Mouse (Mus musculus): ENCODE data around the gene Chtop. TPM values are rescaled to one million over a fixed set of nuclear protein-coding genes. Genes with fewer than 3 reads are reported as not detected.
A peak's percentile ranks its signal among the peaks of the same experiment; 100 is the strongest.

Chtop gene
- total RNA-seq, 2 experiments from 2014 or later: 152 to 153 TPM

DNA sequence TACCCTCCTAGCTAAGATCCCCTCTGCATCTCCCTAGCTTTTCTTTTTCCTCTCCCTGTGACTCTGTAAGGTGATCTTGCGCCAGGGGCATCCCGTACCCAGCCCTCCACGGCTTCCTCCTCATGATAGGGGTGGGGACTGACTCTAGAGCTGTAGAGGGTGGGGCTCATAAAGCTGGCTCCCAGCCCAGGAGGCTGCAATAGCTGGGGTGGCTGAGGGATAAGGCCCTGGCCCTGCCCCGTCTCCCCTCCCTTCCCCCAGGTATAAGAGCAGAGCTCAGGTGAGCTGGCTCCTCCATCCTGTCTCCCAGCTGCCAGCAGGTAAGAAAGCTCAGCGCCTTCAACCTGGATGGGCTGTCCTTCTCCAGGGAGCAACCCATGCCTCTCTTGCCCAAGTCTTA, 17.3 kb upstream of the Chtop start, which contains the start of gene S100a14:
S100a14 (plus strand) TSS at position 277 of the 400 bp plus-strand sequence.
- no peak for TF ChIP-seq CTCF (conservative IDR thresholded peaks at IDR 0.05)
- H3K4me3 ChIP-seq: no peak within 1 kb of the TSS
- peak within 1 kb of the TSS; percentile 24; the same call in 1 of the 2 replicates for H3K27ac ChIP-seq
- no peak for DNase-seq (ENCODE audit: low spot score in 2 of 2)

DNA sequence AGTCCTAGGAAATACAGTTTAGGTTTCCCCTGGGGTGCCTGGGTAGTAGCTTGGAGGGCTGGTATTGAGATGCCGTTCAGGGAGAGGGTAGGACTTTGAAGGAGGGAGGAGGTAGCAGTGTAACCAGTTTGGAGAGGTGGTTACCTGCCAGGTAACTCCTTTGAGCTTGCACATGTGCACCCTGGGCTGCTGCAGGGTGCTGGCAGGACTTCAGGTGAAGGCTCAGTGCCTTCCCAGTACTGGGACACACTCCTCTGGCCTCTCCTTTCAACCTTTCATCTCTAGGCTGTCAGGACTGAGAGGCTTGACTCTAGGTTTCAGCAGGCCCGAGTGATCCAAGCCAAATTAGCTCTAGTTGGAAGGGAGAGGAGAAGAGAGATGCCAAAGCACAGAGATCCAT, 16.8 kb upstream of the Chtop start:
- TF ChIP-seq CTCF (conservative IDR thresholded peaks at IDR 0.05): no peak
- Histone ChIP-seq H3K27ac (peak overlapping the region; percentile 24; the same call in 1 of the 2 replicates), H3K4me3 (no peak overlapping the region)
- DNase-seq (ENCODE audit: low spot score in 2 of 2): no peak

DNA sequence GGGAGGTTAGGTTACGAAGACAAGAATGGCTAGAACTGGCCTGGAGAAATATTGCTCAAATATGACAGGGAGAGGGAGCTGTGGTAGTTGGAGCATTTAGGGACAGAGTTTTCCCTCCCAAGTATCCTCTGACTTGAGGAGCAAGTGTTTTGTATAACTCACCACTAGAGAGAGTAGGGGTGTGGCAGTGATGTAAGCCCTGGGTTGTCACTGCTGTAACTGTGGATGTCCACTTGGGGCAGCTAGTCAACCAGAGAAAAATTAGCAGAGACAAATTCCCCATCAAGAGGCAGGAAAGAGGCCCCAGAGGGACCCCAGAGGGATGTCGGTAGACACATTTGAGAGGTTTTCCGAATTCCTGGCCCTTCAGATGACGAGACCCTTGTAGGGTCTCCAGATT, 16.1 kb upstream of the Chtop start:
- peak; percentile 53 to 71 for DNase-seq (ENCODE audit: low spot score in 2 of 2)
- H3K27ac ChIP-seq: peak overlapping the region; percentile 24; the same call in 1 of the 2 replicates
- no peak overlapping the region for H3K4me3 ChIP-seq
- TF ChIP-seq CTCF (conservative IDR thresholded peaks at IDR 0.05): peak; percentile 91

DNA sequence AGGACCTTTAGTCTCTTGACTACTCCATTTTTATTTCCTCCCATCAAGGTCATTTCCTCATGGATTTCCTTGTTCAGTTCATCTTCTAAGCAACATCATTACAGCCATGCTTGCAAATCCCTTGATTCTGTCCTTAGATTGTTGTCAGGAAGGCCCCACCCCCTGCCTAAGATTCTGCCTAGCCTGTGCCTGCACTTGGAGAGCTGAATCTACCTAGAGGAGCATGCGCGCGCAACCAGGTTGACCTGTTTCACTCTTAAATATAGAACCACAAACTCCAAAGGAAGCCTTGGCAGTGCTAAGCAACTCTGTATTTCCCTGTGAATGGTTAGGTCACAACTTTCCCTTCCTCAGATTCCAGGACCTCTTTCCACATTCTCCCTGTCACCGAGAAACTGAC, 8.4 kb upstream of the Chtop start:
- DNase-seq (ENCODE audit: low spot score in 2 of 2): no peak
- TF ChIP-seq CTCF (conservative IDR thresholded peaks at IDR 0.05): no peak
- Histone ChIP-seq H3K27ac (no peak overlapping the region), H3K4me3 (no peak overlapping the region)

GRCm38 (mm10) chr3:90515789-90516188, 6.5 kb upstream of the Chtop start:
- Histone ChIP-seq H3K27ac (peak overlapping the region; percentile 88; the same call in 1 of the 2 replicates), H3K4me3 (peak overlapping the region; percentile 57)
- no peak for DNase-seq (ENCODE audit: low spot score in 2 of 2)
- no peak for TF ChIP-seq CTCF (conservative IDR thresholded peaks at IDR 0.05)

DNA sequence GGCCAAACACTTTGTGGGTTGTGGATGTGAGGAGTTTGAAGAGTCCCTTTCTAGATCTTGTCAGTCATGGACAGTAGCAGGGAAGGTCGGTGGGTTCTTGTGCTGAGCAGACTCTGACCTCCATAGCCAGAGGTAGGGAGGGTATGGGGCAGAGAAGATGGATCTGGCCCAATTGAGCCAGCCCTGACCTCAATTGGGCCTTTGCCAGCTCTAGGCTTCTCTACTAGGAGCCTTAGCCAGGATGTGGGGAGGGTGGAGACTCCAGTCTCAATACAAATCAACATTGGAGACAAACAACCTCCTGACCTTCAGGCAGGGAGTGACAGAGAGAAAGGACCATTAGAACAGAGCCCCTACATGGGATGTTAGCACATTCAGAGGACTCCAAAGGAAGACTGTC, 5.9 kb upstream of the Chtop start:
- no peak for TF ChIP-seq CTCF (conservative IDR thresholded peaks at IDR 0.05)
- DNase-seq (ENCODE audit: low spot score in 2 of 2): no peak
- peak overlapping the region; percentile 57 for H3K4me3 ChIP-seq
- peak overlapping the region; percentile 88 for H3K27ac ChIP-seq

GRCm38 (mm10) chr3:90514691-90515090, 5.4 kb upstream of the Chtop start:
- H3K27ac ChIP-seq: peak overlapping the region; percentile 88
- no peak for TF ChIP-seq CTCF (conservative IDR thresholded peaks at IDR 0.05)
- DNase-seq (ENCODE audit: low spot score in 2 of 2): no peak

DNA sequence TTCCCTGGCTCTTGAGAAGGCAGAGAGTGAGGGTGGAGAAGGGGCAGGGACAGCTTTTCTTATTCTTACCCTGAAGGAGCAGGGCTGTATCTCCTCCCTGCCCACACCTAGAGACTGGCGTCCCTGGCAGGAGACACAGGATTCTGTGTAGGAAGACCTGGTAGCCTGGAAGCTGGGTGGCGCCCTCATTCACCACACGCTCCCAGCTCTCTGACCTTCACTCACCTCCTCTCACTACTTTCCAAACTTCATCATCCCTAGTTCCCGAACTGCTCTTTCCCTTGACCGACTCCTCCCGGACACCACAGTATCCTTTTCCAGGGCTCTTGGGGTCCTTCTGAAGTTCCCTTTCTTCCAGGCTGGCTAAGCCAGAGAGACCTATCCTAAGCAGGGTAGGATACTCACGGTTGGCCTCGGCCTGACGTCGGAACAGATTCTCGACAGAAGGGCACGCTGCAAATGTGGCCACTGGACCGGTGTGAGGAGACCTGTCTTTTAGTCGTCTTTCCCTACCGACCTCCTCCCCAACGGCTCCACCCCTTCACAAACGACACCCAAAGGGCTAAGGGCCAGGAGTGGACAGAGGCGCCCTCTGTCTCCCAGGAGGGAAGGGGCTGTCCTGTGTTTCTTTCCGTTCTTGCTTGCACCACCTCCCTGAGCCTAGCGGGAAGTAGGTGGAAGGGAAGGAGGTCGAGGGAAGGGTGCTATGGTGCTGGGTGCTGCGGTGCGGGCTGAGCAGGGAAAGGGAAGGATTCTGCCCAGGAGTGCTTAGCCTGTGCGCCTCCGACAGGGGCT, 4.7 kb upstream of the Chtop start, which contains the start of the genes S100a1 and S100a13:
S100a1 (minus strand) TSS at position 597 of the 795 bp plus-strand sequence.
S100a13 (plus strand) TSS at position 640 of the 795 bp plus-strand sequence.
- peak; percentile 57 for TF ChIP-seq CTCF (conservative IDR thresholded peaks at IDR 0.05)
- H3K4me3 ChIP-seq: peak within 1 kb of the TSS; percentile 57
- DNase-seq (ENCODE audit: low spot score in 2 of 2): peak; percentile 56 to 60
- H3K27ac ChIP-seq: peak within 1 kb of the TSS; percentile 88

More at GRCm38 (mm10) chr3:90514691-90515090, 5.4 kb upstream of the Chtop start:
- H3K4me3 ChIP-seq: peak overlapping the region; percentile 57

DNA sequence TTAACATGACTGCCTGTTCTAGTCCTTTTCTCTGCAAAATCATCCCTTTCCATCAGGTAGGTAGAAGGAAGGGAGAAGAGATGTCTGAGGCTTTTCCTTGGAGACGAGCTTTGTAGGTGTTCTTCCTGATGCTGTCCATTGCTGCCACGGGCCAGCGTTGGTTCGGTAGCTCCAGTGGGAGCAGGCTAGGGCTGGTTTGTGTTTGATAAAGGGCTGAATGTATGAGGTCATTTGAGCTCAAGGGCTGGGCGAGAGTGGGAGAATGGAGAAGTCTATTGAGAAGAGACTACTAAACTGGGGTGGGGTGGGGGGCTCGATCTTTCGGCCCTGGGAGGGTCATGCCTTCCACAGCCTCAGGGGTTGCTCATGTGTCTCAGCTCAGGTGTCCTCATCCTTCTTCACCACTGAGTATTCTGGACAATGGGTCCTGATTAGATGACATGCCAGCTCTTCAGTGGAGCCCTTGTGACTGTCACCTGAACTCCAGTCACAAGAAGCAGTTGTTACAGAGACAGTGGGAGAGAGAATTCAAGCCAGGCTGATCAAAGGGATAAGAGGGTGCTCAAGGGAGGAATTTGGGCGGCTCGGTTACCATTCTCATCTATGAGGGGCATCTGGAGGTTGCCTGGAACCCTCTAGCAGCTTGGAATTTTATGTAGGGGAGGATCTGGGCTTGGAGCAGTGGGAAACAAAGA, 3.8 kb upstream of the Chtop start:
- no peak for TF ChIP-seq CTCF (conservative IDR thresholded peaks at IDR 0.05)

GRCm38 (mm10) chr3:90512276-90512675, 3.0 kb upstream of the Chtop start:
- DNase-seq (ENCODE audit: low spot score in 2 of 2): no peak
- no peak overlapping the region for H3K27ac ChIP-seq
- TF ChIP-seq CTCF (conservative IDR thresholded peaks at IDR 0.05): no peak
- no peak overlapping the region for H3K4me3 ChIP-seq

More for the DNA sequence above, 3.8 kb upstream of the Chtop start:
- peak overlapping the region; percentile 88 for H3K27ac ChIP-seq
- H3K4me3 ChIP-seq: peak overlapping the region; percentile 57
- no peak for DNase-seq (ENCODE audit: low spot score in 2 of 2)

- DNase-seq (ENCODE audit: low spot score in 2 of 2): no peak
- peak overlapping the region; percentile 93 for H3K4me3 ChIP-seq
- no peak for TF ChIP-seq CTCF (conservative IDR thresholded peaks at IDR 0.05)
- peak overlapping the region; percentile 98; the same call in 1 of the 2 replicates for H3K27ac ChIP-seq
Measured at GRCm38 (mm10) chr3:90509747-90510123, 437 bp upstream of the Chtop start.

- TF ChIP-seq CTCF (conservative IDR thresholded peaks at IDR 0.05): peak; percentile 51
- Histone ChIP-seq H3K27ac (peak overlapping the region; percentile 98), H3K4me3 (peak overlapping the region; percentile 93)
- DNase-seq (ENCODE audit: low spot score in 2 of 2): no peak
Measured at GRCm38 (mm10) chr3:90508287-90508949, 880 bp downstream of the Chtop start.

GRCm38 (mm10) chr3:90506362-90506761, 2.9 kb downstream of the Chtop start:
- no peak overlapping the region for H3K4me3 ChIP-seq
- TF ChIP-seq CTCF (conservative IDR thresholded peaks at IDR 0.05): no peak
- DNase-seq (ENCODE audit: low spot score in 2 of 2): no peak
- H3K27ac ChIP-seq: no peak overlapping the region
